In the genomic region with DNA sequence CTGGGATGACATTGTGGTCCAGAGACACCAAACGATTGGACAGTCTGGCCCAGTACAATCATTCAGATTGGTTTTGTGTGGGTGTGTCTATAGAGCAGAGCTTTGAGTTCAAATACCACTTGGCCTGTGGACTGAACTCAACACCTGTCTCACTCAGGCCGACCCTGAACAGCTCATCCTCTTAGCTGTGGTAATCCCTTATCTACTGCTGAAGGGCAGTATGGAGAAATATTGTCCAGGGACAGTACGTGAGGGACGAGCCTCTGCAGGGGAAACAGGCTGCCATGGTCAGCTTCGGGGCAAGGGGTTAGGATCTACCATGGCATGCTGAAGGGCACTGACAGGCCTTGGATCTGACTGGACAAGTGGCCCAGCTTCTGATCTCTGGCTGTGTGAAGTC, we compare ENCODE assay signal across 18 mouse cellular contexts.
DNase-seq lines count a peak whose midpoint lies in the region; ATAC-seq and TF ChIP-seq lines count a peak whose summit lies in the region.
"Had no signal": no experiment of that assay in that cellular context is flagged by ENCODE, and none has a peak within 500 bp of the region (broad histone marks: within the 10 kb centered on the region; RNA-seq: fewer than 3 reads in every experiment).

No protein-coding gene starts in this region.

- no peaks in the 10 kb centered on the region for H3K9me3 ChIP-seq in heart, embryonic 13.5 days
- H3K9me3 ChIP-seq in intestine, embryonic 16.5 days (ENCODE audit: control insufficient read depth, low read length): no peaks in the 10 kb centered on the region
- H3K9me3 ChIP-seq in intestine, postnatal 0 days (ENCODE audit: control insufficient read depth): no peaks in the 10 kb centered on the region
- no peaks in the 10 kb centered on the region for H3K9me3 ChIP-seq in liver, embryonic 13.5 days (replicated peaks)
- H3K9me3 ChIP-seq: embryonic facial prominence, embryonic 10.5 days; forebrain, embryonic 15.5 days; limb, embryonic 15.5 days had no signal

- no peak for DNase-seq in heart, postnatal 10 days
- no peak for DNase-seq in liver, embryonic 13.5 days
- DNase-seq in ovary, postnatal 14 days (ENCODE audit: low spot score): no peak
- DNase-seq: cerebellum, adult 11 months; cerebellum, adult 9-11 months; gastrocnemius, postnatal 14 days; kidney, adult 11 months; kidney, postnatal 14 days; left cerebral cortex, postnatal 4 days had no signal

- intact Hi-C loops in heart, postnatal 10 days (cut with DNase I): no loop called here

- H3K4me1 ChIP-seq in heart, embryonic 13.5 days: peaks cover 61% of the 10 kb centered on the region
- H3K4me1 ChIP-seq in intestine, embryonic 16.5 days (ENCODE audit: control insufficient read depth, insufficient read depth, low read length): peaks cover 13% of the 10 kb centered on the region
- H3K4me1 ChIP-seq in intestine, postnatal 0 days (replicated peaks; ENCODE audit: control insufficient read depth, insufficient read depth, low read length): no peaks in the 10 kb centered on the region
- H3K4me1 ChIP-seq in liver, embryonic 13.5 days (replicated peaks): peaks cover 16% of the 10 kb centered on the region

- no peaks in the 10 kb centered on the region for H3K36me3 ChIP-seq in heart, embryonic 13.5 days
- no peaks in the 10 kb centered on the region for H3K36me3 ChIP-seq in intestine, embryonic 16.5 days (ENCODE audit: control insufficient read depth, insufficient read depth, low read length)
- no peaks in the 10 kb centered on the region for H3K36me3 ChIP-seq in intestine, postnatal 0 days (ENCODE audit: control insufficient read depth, insufficient read depth)
- no peaks in the 10 kb centered on the region for H3K36me3 ChIP-seq in liver, embryonic 13.5 days
- H3K36me3 ChIP-seq: forebrain, embryonic 15.5 days had no signal

- 61% methylated on average over 5 of the region's 5 CpGs for WGBS in heart, embryonic 13.5 days
- 85% methylated on average over 5 of the region's 5 CpGs for WGBS in intestine, embryonic 16.5 days
- WGBS in intestine, postnatal 0 days: 76% methylated on average over 5 of the region's 5 CpGs
- 66% methylated on average over 5 of the region's 5 CpGs for WGBS in liver, embryonic 13.5 days (ENCODE audit: insufficient replicate concordance)

- no peak overlapping the region for H3K9ac ChIP-seq in heart, embryonic 13.5 days
- no peak overlapping the region for H3K9ac ChIP-seq in intestine, embryonic 16.5 days (ENCODE audit: low read depth, low read length)
- no peak overlapping the region for H3K9ac ChIP-seq in intestine, postnatal 0 days (ENCODE audit: low read depth, low read length)
- H3K9ac ChIP-seq in liver, embryonic 13.5 days: no peak overlapping the region
- H3K9ac ChIP-seq: forebrain, embryonic 15.5 days; limb, embryonic 15.5 days had no signal

- H3K27me3 ChIP-seq in heart, embryonic 13.5 days (replicated peaks): no peaks in the 10 kb centered on the region
- no peaks in the 10 kb centered on the region for H3K27me3 ChIP-seq in intestine, embryonic 16.5 days (replicated peaks; ENCODE audit: control insufficient read depth, insufficient read depth, low read length)
- no peaks in the 10 kb centered on the region for H3K27me3 ChIP-seq in intestine, postnatal 0 days (replicated peaks; ENCODE audit: control insufficient read depth, insufficient read depth, low read length)
- no peaks in the 10 kb centered on the region for H3K27me3 ChIP-seq in liver, embryonic 13.5 days
- H3K27me3 ChIP-seq: forebrain, embryonic 15.5 days; limb, embryonic 15.5 days had no signal

- no peak overlapping the region for H3K4me3 ChIP-seq in heart, embryonic 13.5 days
- H3K4me3 ChIP-seq in intestine, embryonic 16.5 days (ENCODE audit: low read length): no peak overlapping the region
- H3K4me3 ChIP-seq in intestine, postnatal 0 days (ENCODE audit: low read depth, low read length): no peak overlapping the region
- H3K4me3 ChIP-seq in liver, embryonic 13.5 days (replicated peaks): no peak overlapping the region
- H3K4me3 ChIP-seq: embryonic facial prominence, embryonic 10.5 days; forebrain, embryonic 15.5 days; limb, embryonic 15.5 days had no signal

- H3K4me2 ChIP-seq in heart, embryonic 13.5 days: no peak overlapping the region
- H3K4me2 ChIP-seq in intestine, embryonic 16.5 days (ENCODE audit: low read depth, low read length): no peak overlapping the region
- no peak overlapping the region for H3K4me2 ChIP-seq in intestine, postnatal 0 days (replicated peaks; ENCODE audit: low read depth)
- no peak overlapping the region for H3K4me2 ChIP-seq in liver, embryonic 13.5 days
- H3K4me2 ChIP-seq: forebrain, embryonic 15.5 days; limb, embryonic 15.5 days; midbrain, embryonic 11.5 days had no signal

- ATAC-seq in heart, embryonic 13.5 days (ENCODE audit: extremely low read depth, insufficient number of reproducible peaks, low FRiP score, low TSS enrichment): no peak
- ATAC-seq in intestine, embryonic 16.5 days: peak; percentile 24; the same call in 1 of the 2 replicates
- ATAC-seq in intestine, postnatal 0 days: no peak
- ATAC-seq in common myeloid progenitor, adult 5-6 weeks (replicated peaks; ENCODE audit: low read depth, poor library complexity, severe bottlenecking): 0 out of 2 replicates have a peak, but pooled peaks have one; percentile 25
- 0 out of 2 replicates have a peak, but pooled peaks have one; percentile 23 for ATAC-seq in liver, embryonic 13.5 days (ENCODE audit: low read depth)
- ATAC-seq: forebrain, embryonic 15.5 days; hindbrain, postnatal 0 days had no signal

- TF ChIP-seq CTCF in intestine, postnatal 0 days (IDR thresholded peaks at IDR 0.05; ENCODE audit: low read depth): no peak

- peak overlapping the region; percentile 86 for H3K27ac ChIP-seq in heart, embryonic 13.5 days (replicated peaks)
- no peak overlapping the region for H3K27ac ChIP-seq in intestine, embryonic 16.5 days (ENCODE audit: low read length)
- H3K27ac ChIP-seq in intestine, postnatal 0 days (ENCODE audit: low read depth, low read length): no peak overlapping the region
- no peak overlapping the region for H3K27ac ChIP-seq in liver, embryonic 13.5 days
- H3K27ac ChIP-seq: embryonic facial prominence, embryonic 10.5 days; forebrain, embryonic 15.5 days; hindbrain, postnatal 0 days; limb, embryonic 15.5 days had no signal

Comparison
In these comparisons a context has a peak if more than half of its experiments do, and no peak if none do; other contexts are left out.
1. ATAC-seq: peak in intestine, embryonic 16.5 days (single experiment), common myeloid progenitor, adult 5-6 weeks (single experiment) and liver, embryonic 13.5 days (single experiment); none in heart, embryonic 13.5 days (single experiment) and intestine, postnatal 0 days (single experiment).